Mouse (Mus musculus) forebrain, embryonic 16.5 days (tissue): Measurements from ENCODE around the gene Smdt1. TPM values are rescaled to one million over a fixed set of nuclear protein-coding genes. Genes with fewer than 3 reads are reported as not detected.

Experiments used
- ATAC-seq: fragments of 200-750 bp; cut with Nextera tagmentation; 2 replicates; pipeline ENCODE4 v1.8.0; 2017; ENCODE audit warnings: mild to moderate bottlenecking, moderate library complexity
- H3K27ac ChIP-seq: fragments of 300-500 bp; sonication (generic); 2 replicates; pipeline ENCODE4 v1.5.1; 2014; ENCODE audit warnings: low read length, control low read depth
- H3K27me3 ChIP-seq: fragments of 300-500 bp; sonication (generic); replicated peaks from 2 replicates; pipeline ENCODE4 v1.6.1; 2014; ENCODE audit warnings: low read length; ENCODE audit not compliant: control insufficient read depth, insufficient read depth
- H3K36me3 ChIP-seq: fragments of 300-500 bp; sonication (generic); 2 replicates; pipeline ENCODE4 v1.6.1; 2014; ENCODE audit not compliant: control insufficient read depth, insufficient read depth
- H3K4me1 ChIP-seq: fragments of 300-500 bp; sonication (generic); replicated peaks from 2 replicates; pipeline ENCODE4 v1.6.1; 2014; ENCODE audit warnings: low read length; ENCODE audit not compliant: control insufficient read depth, insufficient read depth
- H3K4me2 ChIP-seq: fragments of 300-500 bp; sonication (generic); 2 replicates; pipeline ENCODE4 v1.6.1; 2014; ENCODE audit warnings: mild to moderate bottlenecking, low read length, control low read depth
- H3K4me3 ChIP-seq: fragments of 300-500 bp; sonication (generic); replicated peaks from 2 replicates; pipeline ENCODE4 v1.5.1; 2014; ENCODE audit warnings: mild to moderate bottlenecking, low read length, control low read depth
- H3K9ac ChIP-seq: fragments of 300-500 bp; sonication (generic); replicated peaks from 2 replicates; pipeline ENCODE4 v1.6.1; 2014; ENCODE audit warnings: low read depth, low read length, control low read depth
- H3K9me3 ChIP-seq: fragments of 300-500 bp; sonication (generic); 2 replicates; pipeline ENCODE4 v1.6.1; 2016; ENCODE audit warnings: low read length; ENCODE audit not compliant: control insufficient read depth
- WGBS: fragments of 180-500 bp; shearing (Covaris S2); extraction: QIAGEN DNeasy Blood & Tissue Kit; methylation state at CpG from one replicate; pipeline ENCODE4 v1.1.7; 2014; 5-methylcytosine and 5-hydroxymethylcytosine counted together
- polyA plus RNA-seq: library from polyadenylated mRNA; unstranded; fragments of >200 nt; fragmentation: Nextera tagmentation; extraction: Ambion mirVana; gene quantifications from 2 replicates; pipeline ENCODE4 v1.2.1, GENCODE M21; 2015

The Smdt1 gene
- polyA plus RNA-seq, 1 experiment from 2014 or later, result 282 TPM

DNA sequence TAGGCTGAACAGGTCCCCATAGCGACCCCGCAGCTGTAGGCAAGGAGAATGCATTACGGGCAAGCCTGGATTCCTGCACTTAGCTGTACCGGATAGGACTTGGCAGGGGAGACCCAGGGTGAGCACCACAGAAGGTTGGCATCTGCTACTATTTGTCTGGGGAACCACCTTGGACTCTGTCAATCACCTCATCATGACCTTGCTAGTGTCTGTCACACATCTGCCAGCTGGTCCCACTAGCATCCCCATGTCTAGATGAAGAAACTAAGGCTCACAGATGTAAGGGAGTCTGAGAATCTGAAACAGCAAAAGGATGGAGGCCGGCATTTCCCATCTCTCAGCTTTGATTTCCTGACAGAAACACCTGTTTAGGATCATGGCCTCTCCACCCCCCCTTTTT is 35.7 kb downstream of the Smdt1 start:
- Histone ChIP-seq H3K9ac (no peak overlapping the region), H3K9me3 (no peaks in the 10 kb centered on the region), H3K4me1 (peaks cover 13% of the 10 kb centered on the region), H3K4me2 (no peak overlapping the region), H3K36me3 (no peaks in the 10 kb centered on the region), H3K4me3 (no peak overlapping the region), H3K27me3 (no peaks in the 10 kb centered on the region), H3K27ac (no peak overlapping the region)
- no peak for ATAC-seq
- WGBS, result 79% methylated on average over 5 of the region's 5 CpGs

DNA sequence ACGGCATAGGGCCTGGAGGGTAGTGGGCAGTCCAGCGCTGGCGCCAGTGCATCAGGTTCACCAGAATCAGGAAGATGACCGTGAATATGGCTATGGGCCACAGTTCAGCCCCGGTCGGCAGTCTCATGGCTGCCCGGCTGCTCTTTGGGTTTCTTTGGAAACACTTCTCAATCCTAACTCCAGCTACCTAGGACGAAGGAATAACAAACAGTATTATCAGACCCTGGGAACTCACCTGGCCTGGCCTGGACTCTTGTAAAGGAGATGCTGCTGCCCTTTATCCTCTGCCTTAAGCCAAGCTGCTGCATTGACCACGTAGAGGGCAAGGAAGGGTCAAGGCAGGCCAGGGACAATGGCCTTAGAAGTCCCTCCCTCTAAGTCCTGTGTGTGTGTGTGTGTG is 37.1 kb downstream of the Smdt1 start:
- ATAC-seq, result no peak
- Histone ChIP-seq H3K4me2 (no peak overlapping the region), H3K36me3 (no peaks in the 10 kb centered on the region), H3K27ac (peak overlapping the region; percentile 41; the same call in 1 of the 2 replicates), H3K9ac (no peak overlapping the region), H3K4me1 (peaks cover 18% of the 10 kb centered on the region), H3K4me3 (no peak overlapping the region), H3K27me3 (no peaks in the 10 kb centered on the region), H3K9me3 (no peaks in the 10 kb centered on the region)
- 87% methylated on average over 9 of the region's 9 CpGs for WGBS

DNA sequence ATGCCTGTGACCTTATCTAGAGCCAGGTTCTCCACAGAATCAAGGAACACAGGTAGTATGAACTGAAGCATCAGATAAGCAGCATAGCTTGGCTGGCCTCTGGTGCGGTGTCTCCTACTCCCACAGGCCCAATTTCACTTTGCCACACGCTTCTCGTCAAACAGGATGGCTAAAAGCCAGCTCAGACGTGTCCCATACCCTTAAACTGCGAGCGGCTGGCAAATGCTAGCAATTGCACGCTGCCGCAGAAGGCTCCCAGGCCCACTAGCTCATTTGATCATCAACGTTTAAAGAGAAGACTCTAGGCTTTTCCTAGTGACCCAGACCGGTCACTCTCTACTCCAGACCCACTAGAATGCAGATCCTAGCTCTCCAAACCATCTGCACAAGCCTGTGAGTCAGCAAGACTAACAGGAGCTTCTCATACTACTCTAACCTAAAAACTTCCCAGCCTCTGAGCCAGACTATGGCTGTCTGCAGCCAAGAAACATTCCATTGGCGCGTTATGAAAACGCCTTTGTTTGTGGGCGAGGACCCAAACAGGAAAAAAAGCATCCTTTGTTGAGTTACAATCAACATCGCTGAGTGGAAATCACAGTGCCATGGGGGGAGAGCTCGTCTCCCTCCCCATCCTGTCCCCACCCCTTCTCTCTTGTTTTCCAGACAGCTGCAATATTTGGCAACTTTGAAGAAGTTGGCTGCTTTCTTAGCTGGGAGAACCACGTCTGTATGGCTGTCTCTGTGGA is 37.8 kb downstream of the Smdt1 start:
- WGBS, result 30% methylated on average over 17 of the region's 17 CpGs
- Histone ChIP-seq H3K4me3 (no peak overlapping the region), H3K4me1 (peaks cover 21% of the 10 kb centered on the region), H3K27ac (peak overlapping the region; percentile 41), H3K4me2 (no peak overlapping the region), H3K9me3 (no peaks in the 10 kb centered on the region), H3K36me3 (no peaks in the 10 kb centered on the region), H3K9ac (no peak overlapping the region), H3K27me3 (no peaks in the 10 kb centered on the region)
- peak; percentile 24; the same call in 1 of the 2 replicates for ATAC-seq

DNA sequence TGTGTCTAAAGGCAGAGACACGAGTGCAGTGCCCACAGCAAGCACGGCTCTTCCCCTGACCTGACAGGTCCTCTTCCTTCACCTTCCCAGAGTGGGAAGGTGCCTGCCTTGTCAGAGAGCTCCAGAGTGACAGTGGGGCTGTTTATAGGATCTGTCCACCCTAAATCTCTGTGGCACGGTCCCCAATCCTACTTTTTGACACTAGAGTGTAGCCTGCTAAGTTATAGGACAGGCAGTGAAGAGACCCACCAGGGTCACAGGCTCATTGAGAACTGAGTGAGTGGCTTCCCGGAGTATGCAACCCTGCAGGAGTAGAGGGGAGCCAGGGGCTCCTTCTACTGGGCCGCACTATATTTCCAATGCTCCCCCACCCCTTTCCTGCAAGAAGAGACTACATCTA is 38.9 kb downstream of the Smdt1 start:
- no peaks in the 10 kb centered on the region for H3K27me3 ChIP-seq
- no peak overlapping the region for H3K9ac ChIP-seq
- H3K4me1 ChIP-seq, result peaks cover 21% of the 10 kb centered on the region
- H3K27ac ChIP-seq, result no peak overlapping the region
- no peaks in the 10 kb centered on the region for H3K9me3 ChIP-seq
- H3K36me3 ChIP-seq, result no peaks in the 10 kb centered on the region
- ATAC-seq, result no peak
- WGBS, result 78% methylated on average over 5 of the region's 5 CpGs
- no peak overlapping the region for H3K4me2 ChIP-seq
- no peak overlapping the region for H3K4me3 ChIP-seq

DNA sequence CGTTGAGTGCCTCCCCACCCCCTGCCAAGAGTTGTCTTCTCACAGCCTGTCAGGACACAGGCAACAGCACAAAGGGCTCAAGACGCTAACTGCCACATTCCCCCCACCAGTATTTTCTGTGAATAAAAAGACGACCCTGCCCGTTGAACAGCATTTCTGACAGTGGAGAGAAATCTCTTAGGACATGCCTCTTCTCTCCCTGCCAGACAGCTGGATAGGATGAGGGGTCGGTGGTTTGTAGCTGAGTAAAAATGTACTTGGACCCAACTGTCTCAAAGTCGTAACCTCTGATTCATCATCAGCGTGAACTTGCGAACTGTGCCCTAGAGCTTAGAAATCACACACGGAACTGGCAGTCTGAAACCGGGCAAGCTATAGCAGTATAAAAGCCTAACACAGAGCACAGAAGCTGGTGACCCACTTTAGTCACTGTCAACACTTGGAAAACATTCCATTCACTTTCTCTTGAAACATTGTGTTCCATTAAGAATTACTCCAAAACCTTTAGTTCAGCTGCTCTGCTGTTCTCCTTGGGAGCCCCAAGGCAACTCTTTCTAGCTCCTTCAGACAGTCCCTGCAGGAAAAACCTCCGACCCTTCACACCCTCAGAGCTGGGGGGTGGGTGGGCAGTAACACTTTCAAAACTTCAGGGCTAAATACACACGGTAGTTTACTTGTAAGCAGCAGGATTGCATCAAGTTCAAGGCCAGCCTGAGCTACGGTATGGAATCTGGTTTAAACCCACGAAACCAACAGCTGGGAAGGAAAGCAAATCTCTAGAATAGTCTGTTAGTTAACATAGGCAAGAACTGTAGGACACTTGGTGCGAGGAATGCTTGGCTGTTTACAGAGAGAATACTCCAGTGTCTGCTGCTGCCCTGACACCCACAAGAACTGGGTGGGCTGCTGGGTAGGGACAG is 39.8 kb downstream of the Smdt1 start:
- no peaks in the 10 kb centered on the region for H3K36me3 ChIP-seq

DNA sequence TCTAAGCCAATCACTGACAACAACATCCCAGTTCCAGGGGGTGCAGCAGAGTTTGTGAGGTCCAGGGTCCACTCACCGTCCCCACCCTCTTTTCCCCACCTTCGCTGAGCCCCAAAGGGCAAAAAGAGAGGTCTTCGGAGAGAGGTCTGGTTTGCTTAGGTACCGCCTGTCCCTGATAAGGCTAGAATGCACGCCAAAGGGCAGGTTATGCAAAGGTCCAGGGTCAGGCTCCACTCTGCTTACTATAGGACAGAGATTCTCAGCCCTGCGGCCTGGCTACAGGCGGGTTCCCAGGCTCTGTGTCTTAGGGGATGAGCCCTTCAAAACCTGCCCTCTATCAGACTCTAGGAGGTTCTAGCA is 40.7 kb downstream of the Smdt1 start:
- no peak overlapping the region for H3K9ac ChIP-seq
- WGBS, result 26% methylated on average over 7 of the region's 7 CpGs
- peak overlapping the region; percentile 61 for H3K4me2 ChIP-seq
- ATAC-seq, result no peak
- H3K4me3 ChIP-seq, result peak overlapping the region; percentile 39
- H3K9me3 ChIP-seq, result no peaks in the 10 kb centered on the region
- H3K36me3 ChIP-seq, result no peaks in the 10 kb centered on the region
- peaks cover 21% of the 10 kb centered on the region for H3K4me1 ChIP-seq
- H3K27me3 ChIP-seq, result no peaks in the 10 kb centered on the region
- no peak overlapping the region for H3K27ac ChIP-seq

More for the DNA sequence above, 39.8 kb downstream of the Smdt1 start:
- Histone ChIP-seq H3K27ac (no peak overlapping the region), H3K4me1 (peaks cover 21% of the 10 kb centered on the region), H3K4me2 (no peak overlapping the region), H3K4me3 (no peak overlapping the region), H3K9ac (no peak overlapping the region), H3K27me3 (no peaks in the 10 kb centered on the region), H3K9me3 (no peaks in the 10 kb centered on the region)
- WGBS, result 53% methylated on average over 15 of the region's 15 CpGs
- no peak for ATAC-seq

DNA sequence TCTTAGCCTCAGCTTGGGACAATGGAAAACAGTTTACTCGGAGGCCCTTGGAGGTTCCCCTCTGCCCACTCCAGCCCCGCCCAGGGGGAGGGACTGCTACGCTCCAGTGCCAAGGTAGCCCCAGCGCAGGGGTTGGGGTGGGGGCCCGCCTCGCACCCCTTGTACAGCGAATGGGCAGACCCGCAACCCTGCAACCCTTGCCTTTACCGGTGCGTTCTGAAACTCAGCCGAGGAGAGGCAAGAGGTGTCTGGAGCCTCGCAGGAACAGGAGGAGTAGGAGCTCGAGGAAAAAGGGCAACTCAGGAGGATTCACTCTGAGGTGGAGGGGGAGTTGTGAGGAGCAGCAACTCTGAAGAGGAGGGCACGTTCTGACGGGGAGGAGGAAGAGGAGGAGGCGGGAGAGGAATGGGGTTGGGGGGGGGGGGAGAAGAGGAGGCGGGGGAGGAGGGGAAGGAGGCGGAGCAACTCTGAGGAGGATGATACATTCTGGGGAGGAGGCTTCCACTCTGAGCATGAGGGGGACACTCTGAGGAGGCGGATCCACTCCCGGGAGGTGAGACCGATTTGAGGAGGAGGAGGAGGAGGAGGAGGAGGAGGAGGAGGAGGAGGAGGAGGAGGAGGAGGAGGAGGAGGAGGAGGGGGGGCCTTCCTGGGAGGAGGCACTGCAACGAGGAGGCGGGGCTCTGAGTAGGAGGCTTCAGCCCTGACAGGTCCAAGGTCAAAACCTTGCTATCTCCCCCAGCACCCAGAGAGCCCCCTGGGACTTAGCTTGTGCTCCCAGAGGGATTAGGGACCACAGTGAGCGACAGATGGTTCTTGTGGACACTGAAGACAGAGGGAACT is 41.3 kb downstream of the Smdt1 start, which contains the start of gene Cyp2d22:
TSS of gene Cyp2d22 (minus strand) at position 390 of the 843 bp plus-strand sequence.
- ATAC-seq, result peak; percentile 72
- peak within 1 kb of the TSS; percentile 10 for H3K9ac ChIP-seq

DNA sequence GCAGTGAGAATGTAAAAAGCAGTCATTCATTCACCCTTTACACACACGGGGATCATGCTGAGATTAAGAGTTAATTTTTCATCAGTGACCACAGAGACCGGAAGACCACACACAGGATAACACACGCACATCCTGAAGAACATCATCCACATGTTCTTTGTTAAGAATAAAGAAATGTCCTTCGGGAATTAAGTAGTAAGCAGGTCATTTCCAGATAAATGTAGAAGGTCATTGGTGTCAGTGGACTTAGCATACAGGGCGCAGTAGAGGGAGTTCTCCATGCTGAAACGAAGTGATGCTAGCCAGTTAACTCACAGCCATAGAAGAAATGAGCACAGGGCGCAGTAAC is 41.9 kb downstream of the Smdt1 start:
- no peak overlapping the region for H3K27ac ChIP-seq
- ATAC-seq, result no peak
- 39% methylated on average over 7 of the region's 7 CpGs for WGBS
- no peaks in the 10 kb centered on the region for H3K9me3 ChIP-seq
- peak overlapping the region; percentile 39 for H3K4me3 ChIP-seq
- no peaks in the 10 kb centered on the region for H3K36me3 ChIP-seq
- no peaks in the 10 kb centered on the region for H3K27me3 ChIP-seq
- peaks cover 21% of the 10 kb centered on the region for H3K4me1 ChIP-seq
- peak overlapping the region; percentile 61 for H3K4me2 ChIP-seq
- no peak overlapping the region; the same call in 1 of the 2 replicates for H3K9ac ChIP-seq

More for the DNA sequence above, 41.3 kb downstream of the Smdt1 start, which contains the start of gene Cyp2d22:
- H3K4me1 ChIP-seq, result peaks cover 21% of the 10 kb centered on the region
- no peaks in the 10 kb centered on the region for H3K27me3 ChIP-seq
- H3K4me2 ChIP-seq, result peak within 1 kb of the TSS; percentile 61
- H3K9me3 ChIP-seq, result no peaks in the 10 kb centered on the region
- 2% methylated on average over 18 of the region's 24 CpGs for WGBS
- H3K27ac ChIP-seq, result no peak within 1 kb of the TSS
- no peaks in the 10 kb centered on the region for H3K36me3 ChIP-seq
- peak within 1 kb of the TSS; percentile 39 for H3K4me3 ChIP-seq

DNA sequence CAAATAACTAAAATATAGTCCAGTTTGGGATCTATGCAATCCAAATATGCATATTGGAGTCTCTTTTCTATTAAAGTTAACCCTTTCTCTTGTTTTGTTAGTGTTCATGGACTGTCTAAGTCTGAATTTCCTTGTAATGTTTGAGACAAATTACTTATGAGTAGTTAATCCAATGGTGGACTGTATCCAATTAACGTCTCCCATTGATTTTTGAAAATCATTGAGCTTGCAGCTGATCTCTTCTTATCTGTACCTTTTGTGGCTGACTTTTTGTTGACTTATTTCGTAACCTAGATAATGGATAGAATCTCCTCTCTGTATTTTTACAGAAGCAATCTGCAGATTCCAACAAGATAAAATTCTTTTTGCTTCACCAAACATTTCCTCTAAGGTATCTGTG is 43.7 kb downstream of the Smdt1 start:
- WGBS, result 86% methylated on average over 2 of the region's 2 CpGs
- Histone ChIP-seq H3K4me1 (peaks cover 8% of the 10 kb centered on the region), H3K4me2 (no peak overlapping the region), H3K36me3 (no peaks in the 10 kb centered on the region), H3K9me3 (no peaks in the 10 kb centered on the region), H3K4me3 (no peak overlapping the region), H3K9ac (no peak overlapping the region), H3K27ac (no peak overlapping the region), H3K27me3 (no peaks in the 10 kb centered on the region)
- ATAC-seq, result no peak
